Mouse (Mus musculus) limb, embryonic 14.5 days (tissue): ENCODE measurements around the gene Kif22. TPM values are rescaled to one million over a fixed set of nuclear protein-coding genes. Genes with fewer than 3 reads are reported as not detected.

Experiments
- ATAC-seq: fragments of 200-750 bp; cut with Nextera tagmentation; 2 replicates; pipeline ENCODE4 v1.8.0; 2017; ENCODE audit warnings: low read depth, moderate number of reproducible peaks, moderate TSS enrichment; ENCODE audit not compliant: low FRiP score
- DNase-seq: peaks from one replicate; pipeline ENCODE4 v3.0.0-alpha.2; 2015; ENCODE audit warnings: low spot score
- H3K27ac ChIP-seq: fragments of 300-500 bp; sonication (generic); replicated peaks from 2 replicates; pipeline ENCODE4 v1.5.1; 2014; ENCODE audit warnings: low read depth, mild to moderate bottlenecking, low read length, moderate library complexity, mixed read lengths
- H3K27me3 ChIP-seq: fragments of 300-500 bp; sonication (generic); 2 replicates; pipeline ENCODE4 v1.6.1; 2014; ENCODE audit warnings: low read length, mixed read lengths; ENCODE audit not compliant: control insufficient read depth, insufficient read depth
- H3K36me3 ChIP-seq: fragments of 300-500 bp; sonication (generic); 2 replicates; pipeline ENCODE4 v1.6.1; 2014; ENCODE audit warnings: mild to moderate bottlenecking, low read length, moderate library complexity, mixed read lengths; ENCODE audit not compliant: control insufficient read depth, insufficient read depth
- H3K4me1 ChIP-seq: fragments of 300-500 bp; sonication (generic); 2 replicates; pipeline ENCODE4 v1.6.1; 2014; ENCODE audit warnings: antibody characterized with exemption, low read length, mixed read lengths; ENCODE audit not compliant: control insufficient read depth, insufficient read depth
- H3K4me2 ChIP-seq: fragments of 300-500 bp; sonication (generic); replicated peaks from 2 replicates; pipeline ENCODE4 v1.6.1; 2014; ENCODE audit warnings: low read depth, mild to moderate bottlenecking, low read length, moderate library complexity; ENCODE audit not compliant: severe bottlenecking
- H3K4me3 ChIP-seq: fragments of 300-500 bp; sonication (generic); replicated peaks from 2 replicates; pipeline ENCODE4 v1.5.1; 2014; ENCODE audit warnings: low read length
- H3K9ac ChIP-seq: fragments of 300-500 bp; sonication (generic); 2 replicates; pipeline ENCODE4 v1.6.1; 2014; ENCODE audit warnings: mild to moderate bottlenecking, low read depth, low read length, moderate library complexity; ENCODE audit not compliant: severe bottlenecking
- H3K9me3 ChIP-seq: fragments of 300-500 bp; sonication (generic); 2 replicates; pipeline ENCODE4 v1.6.1; 2016; ENCODE audit warnings: low read length; ENCODE audit not compliant: control insufficient read depth
- POLR2A ChIP-seq: fragments of 200-500 bp; IDR thresholded peaks from 2 replicates; pipeline ENCODE4 v1.8.0; 2012; ENCODE audit warnings: inconsistent platforms, mild to moderate bottlenecking, moderate library complexity, borderline replicate concordance; ENCODE audit not compliant: insufficient read depth, insufficient read length; ENCODE audit errors: extremely low read depth
- WGBS: fragments of 180-500 bp; shearing (Covaris S2); extraction: QIAGEN DNeasy Blood & Tissue Kit; methylation state at CpG from one replicate; pipeline ENCODE4 v1.1.7; 2014; 5-methylcytosine and 5-hydroxymethylcytosine counted together
- polyA plus RNA-seq, 2 experiments: library from polyadenylated mRNA; depleted of rRNA in 1 of 2; stranded (reverse) in 1 of 2; unstranded in 1 of 2; fragments of >200 nt; fragmentation: Nextera tagmentation in 1 of 2; extraction: Ambion mirVana in 1 of 2; gene quantifications; 2 replicates each; pipeline versions ENCODE4 v1.2.1 to v1.2.3; 2012 to 2014

The Kif22 gene
- polyA plus RNA-seq, 2 experiments, result 68.4 to 87.2 TPM

- H3K27me3 ChIP-seq, result no peaks in the 10 kb centered on the region
- H3K36me3 ChIP-seq, result peaks cover 44% of the 10 kb centered on the region
- peak overlapping the region; percentile 61 for H3K4me3 ChIP-seq
- no peak for ATAC-seq
- WGBS, result 83% methylated on average over 15 of the region's 15 CpGs
- no peaks in the 10 kb centered on the region for H3K9me3 ChIP-seq
- TF ChIP-seq POLR2A, result no peak
- peak overlapping the region; percentile 72 for H3K9ac ChIP-seq
- H3K27ac ChIP-seq, result 0 out of 2 replicates have a peak overlapping the region, but pooled peaks have one; percentile 61
- no peak for DNase-seq
- H3K4me1 ChIP-seq, result peaks cover 54% of the 10 kb centered on the region
- peak overlapping the region; percentile 85 for H3K4me2 ChIP-seq
Measured at GRCm38 (mm10) chr7:127018416-127019305, 23.6 kb downstream of the Kif22 start.

GRCm38 (mm10) chr7:127017950-127018345 lies 24.3 kb downstream of the Kif22 start:
- H3K4me2 ChIP-seq, result peak overlapping the region; percentile 24
- peak overlapping the region; percentile 22 for H3K9ac ChIP-seq
- H3K4me3 ChIP-seq, result peak overlapping the region; percentile 75
- peaks cover 47% of the 10 kb centered on the region for H3K4me1 ChIP-seq
- no peak for ATAC-seq
- peak overlapping the region; percentile 61 for H3K27ac ChIP-seq
- no peaks in the 10 kb centered on the region for H3K9me3 ChIP-seq
- WGBS, result 55% methylated on average over 6 of the region's 6 CpGs
- H3K36me3 ChIP-seq, result peaks cover 43% of the 10 kb centered on the region
- H3K27me3 ChIP-seq, result no peaks in the 10 kb centered on the region
- DNase-seq, result no peak
- TF ChIP-seq POLR2A, result no peak

- peak within 1 kb of the TSS; percentile 90 for H3K4me2 ChIP-seq
- H3K36me3 ChIP-seq, result peaks cover 42% of the 10 kb centered on the region
- H3K9me3 ChIP-seq, result no peaks in the 10 kb centered on the region
- ATAC-seq (peak; percentile 85), DNase-seq (peak; percentile 100)
- peak; percentile 20; the same call in 1 of the 2 replicates for TF ChIP-seq POLR2A
- peak within 1 kb of the TSS; percentile 93 for H3K27ac ChIP-seq
- peak within 1 kb of the TSS; percentile 80 for H3K9ac ChIP-seq
- no peaks in the 10 kb centered on the region for H3K27me3 ChIP-seq
- WGBS, result 3% methylated on average over 39 of the region's 39 CpGs
- peaks cover 42% of the 10 kb centered on the region for H3K4me1 ChIP-seq
- peak within 1 kb of the TSS; percentile 75 for H3K4me3 ChIP-seq
Measured at GRCm38 (mm10) chr7:127016971-127017949, 25.0 kb downstream of the Kif22 start, which contains the start of gene Pagr1a. TSS of gene Pagr1a (minus strand) at chr7:127017352.

- peak; percentile 23 for DNase-seq
- peak overlapping the region; percentile 90 for H3K4me2 ChIP-seq
- peaks cover 35% of the 10 kb centered on the region for H3K36me3 ChIP-seq
- no peaks in the 10 kb centered on the region for H3K9me3 ChIP-seq
- 1% methylated on average over 21 of the region's 22 CpGs for WGBS
- peak overlapping the region; percentile 75 for H3K4me3 ChIP-seq
- H3K9ac ChIP-seq, result peak overlapping the region; percentile 80
- H3K27me3 ChIP-seq, result no peaks in the 10 kb centered on the region
- TF ChIP-seq POLR2A, result 0 out of 2 replicates have a peak, but pooled peaks have one; percentile 9
- peak overlapping the region; percentile 93 for H3K27ac ChIP-seq
- peaks cover 38% of the 10 kb centered on the region for H3K4me1 ChIP-seq
- ATAC-seq, result peak; percentile 25
Measured at GRCm38 (mm10) chr7:127016486-127016938, 25.8 kb downstream of the Kif22 start.

- Histone ChIP-seq H3K4me1 (peaks cover 37% of the 10 kb centered on the region), H3K4me2 (peak within 1 kb of the TSS; percentile 90), H3K4me3 (peak within 1 kb of the TSS; percentile 75), H3K27ac (peak within 1 kb of the TSS; percentile 93), H3K27me3 (no peaks in the 10 kb centered on the region), H3K9me3 (no peaks in the 10 kb centered on the region), H3K36me3 (peaks cover 35% of the 10 kb centered on the region), H3K9ac (peak within 1 kb of the TSS; percentile 80)
- ATAC-seq (no peak), DNase-seq (no peak)
- no peak for TF ChIP-seq POLR2A
Measured at GRCm38 (mm10) chr7:127016481-127016485, 26.0 kb downstream of the Kif22 start, which contains the start of gene Pagr1b. TSS of gene Pagr1b (minus strand) at chr7:127016484.
